Mouse (Mus musculus) forebrain, embryonic 15.5 days (tissue): ENCODE measurements around the gene Upp2. TPM values are rescaled to one million over a fixed set of nuclear protein-coding genes. Genes with fewer than 3 reads are reported as not detected.

Experiments
- ATAC-seq: fragments of 200-750 bp; cut with Nextera tagmentation; replicated peaks from 2 replicates; pipeline ENCODE4 v1.8.0; 2017; ENCODE audit warnings: mild to moderate bottlenecking, moderate TSS enrichment, moderate library complexity
- H3K27ac ChIP-seq: fragments of 300-500 bp; sonication (generic); replicated peaks from 2 replicates; pipeline ENCODE4 v1.5.1; 2015; ENCODE audit warnings: mild to moderate bottlenecking, inconsistent platforms
- H3K27me3 ChIP-seq: fragments of 300-500 bp; sonication (generic); 2 replicates; pipeline ENCODE4 v1.6.1; 2015; ENCODE audit warnings: inconsistent platforms
- H3K36me3 ChIP-seq: fragments of 300-500 bp; sonication (generic); 2 replicates; pipeline ENCODE4 v1.6.1; 2015; ENCODE audit warnings: mild to moderate bottlenecking, inconsistent platforms
- H3K4me1 ChIP-seq: fragments of 300-500 bp; sonication (generic); 2 replicates; pipeline ENCODE4 v1.6.1; 2015; ENCODE audit warnings: inconsistent platforms
- H3K4me2 ChIP-seq: fragments of 300-500 bp; sonication (generic); replicated peaks from 2 replicates; pipeline ENCODE4 v1.6.1; 2015; ENCODE audit warnings: mild to moderate bottlenecking, inconsistent platforms
- H3K4me3 ChIP-seq: fragments of 300-500 bp; sonication (generic); 2 replicates; pipeline ENCODE4 v1.5.1; 2015; ENCODE audit warnings: mild to moderate bottlenecking, inconsistent platforms
- H3K9ac ChIP-seq: fragments of 300-500 bp; sonication (generic); replicated peaks from 2 replicates; pipeline ENCODE4 v1.6.1; 2015; ENCODE audit warnings: mild to moderate bottlenecking, inconsistent platforms
- H3K9me3 ChIP-seq: fragments of 300-500 bp; sonication (generic); 2 replicates; pipeline ENCODE4 v1.6.1; 2016; ENCODE audit warnings: inconsistent platforms
- WGBS: fragments of 180-500 bp; shearing (Covaris S2); methylation state at CpG from one replicate; pipeline ENCODE4 v1.1.7; 2015; ENCODE audit warnings: mixed read lengths; 5-methylcytosine and 5-hydroxymethylcytosine counted together
- polyA plus RNA-seq: library from polyadenylated mRNA; unstranded; fragments of >200 nt; fragmentation: Nextera tagmentation; extraction: Ambion mirVana; gene quantifications from 2 replicates; pipeline ENCODE4 v1.2.1, GENCODE M21; 2015

The Upp2 gene
- polyA plus RNA-seq, result 14.4 and 16.1 TPM in 2 replicates

GRCm38 (mm10) chr2:58567066-58567810 is at the start of gene Upp2, which contains the start of gene Acvr1:
TSS of gene Upp2 (plus strand) at chr2:58567298.
TSS of gene Acvr1 (minus strand) at chr2:58567157.
- Histone ChIP-seq H3K36me3 (no peaks in the 10 kb centered on the region), H3K4me1 (peaks cover 47% of the 10 kb centered on the region), H3K27ac (peak within 1 kb of the TSS; percentile 97), H3K4me2 (peak within 1 kb of the TSS; percentile 56), H3K4me3 (peak within 1 kb of the TSS; percentile 81), H3K27me3 (no peaks in the 10 kb centered on the region), H3K9me3 (no peaks in the 10 kb centered on the region), H3K9ac (peak within 1 kb of the TSS; percentile 96)
- peak; percentile 95 for ATAC-seq
- under 1% methylated on average over 43 of the region's 80 CpGs for WGBS

GRCm38 (mm10) chr2:58518517-58518916 is 48.6 kb upstream of the Upp2 start:
- no peak overlapping the region for H3K27ac ChIP-seq
- H3K9me3 ChIP-seq, result no peaks in the 10 kb centered on the region
- no peak for ATAC-seq
- no peak overlapping the region for H3K4me2 ChIP-seq
- no peak overlapping the region for H3K4me3 ChIP-seq
- WGBS, result 89% methylated on average over 1 of the region's 1 CpGs
- no peak overlapping the region for H3K9ac ChIP-seq
- H3K4me1 ChIP-seq, result peaks cover 18% of the 10 kb centered on the region
- H3K36me3 ChIP-seq, result no peaks in the 10 kb centered on the region
- no peaks in the 10 kb centered on the region for H3K27me3 ChIP-seq

GRCm38 (mm10) chr2:58520727-58521126 is 46.4 kb upstream of the Upp2 start:
- no peak for ATAC-seq
- Histone ChIP-seq H3K36me3 (no peaks in the 10 kb centered on the region), H3K4me2 (no peak overlapping the region), H3K4me3 (no peak overlapping the region), H3K27me3 (no peaks in the 10 kb centered on the region), H3K4me1 (peaks cover 29% of the 10 kb centered on the region), H3K9ac (no peak overlapping the region), H3K9me3 (no peaks in the 10 kb centered on the region), H3K27ac (no peak overlapping the region)
- 83% methylated on average over 9 of the region's 9 CpGs for WGBS

GRCm38 (mm10) chr2:58521621-58522020 is 45.5 kb upstream of the Upp2 start:
- ATAC-seq, result no peak
- H3K36me3 ChIP-seq, result no peaks in the 10 kb centered on the region
- H3K4me2 ChIP-seq, result no peak overlapping the region
- no peaks in the 10 kb centered on the region for H3K9me3 ChIP-seq
- no peak overlapping the region for H3K9ac ChIP-seq
- H3K4me3 ChIP-seq, result no peak overlapping the region
- no peaks in the 10 kb centered on the region for H3K27me3 ChIP-seq
- peaks cover 23% of the 10 kb centered on the region for H3K4me1 ChIP-seq
- H3K27ac ChIP-seq, result no peak overlapping the region
- 83% methylated on average over 6 of the region's 6 CpGs for WGBS

GRCm38 (mm10) chr2:58523097-58523496 is 44.0 kb upstream of the Upp2 start:
- WGBS, result 83% methylated on average over 12 of the region's 12 CpGs
- no peaks in the 10 kb centered on the region for H3K9me3 ChIP-seq
- no peak overlapping the region for H3K9ac ChIP-seq
- no peak overlapping the region for H3K4me3 ChIP-seq
- no peaks in the 10 kb centered on the region for H3K27me3 ChIP-seq
- H3K4me1 ChIP-seq, result peaks cover 23% of the 10 kb centered on the region
- no peak overlapping the region for H3K4me2 ChIP-seq
- H3K27ac ChIP-seq, result no peak overlapping the region
- ATAC-seq, result no peak
- no peaks in the 10 kb centered on the region for H3K36me3 ChIP-seq

GRCm38 (mm10) chr2:58523894-58524293 is 43.2 kb upstream of the Upp2 start:
- no peaks in the 10 kb centered on the region for H3K36me3 ChIP-seq
- H3K27ac ChIP-seq, result no peak overlapping the region
- no peak overlapping the region for H3K4me2 ChIP-seq
- H3K9me3 ChIP-seq, result no peaks in the 10 kb centered on the region
- no peaks in the 10 kb centered on the region for H3K27me3 ChIP-seq
- WGBS, result 83% methylated on average over 5 of the region's 5 CpGs
- no peak overlapping the region for H3K4me3 ChIP-seq
- no peak overlapping the region for H3K9ac ChIP-seq
- ATAC-seq, result no peak
- H3K4me1 ChIP-seq, result peaks cover 23% of the 10 kb centered on the region

GRCm38 (mm10) chr2:58524356-58524755 is 42.7 kb upstream of the Upp2 start:
- Histone ChIP-seq H3K36me3 (no peaks in the 10 kb centered on the region), H3K9ac (no peak overlapping the region)
- 48% methylated on average over 6 of the region's 6 CpGs for WGBS

GRCm38 (mm10) chr2:58527786-58528185 is 39.3 kb upstream of the Upp2 start:
- H3K4me3 ChIP-seq, result no peak overlapping the region
- peaks cover 46% of the 10 kb centered on the region for H3K4me1 ChIP-seq
- H3K36me3 ChIP-seq, result no peaks in the 10 kb centered on the region
- H3K9me3 ChIP-seq, result no peaks in the 10 kb centered on the region
- H3K27me3 ChIP-seq, result no peaks in the 10 kb centered on the region
- 79% methylated on average over 3 of the region's 3 CpGs for WGBS
- H3K4me2 ChIP-seq, result no peak overlapping the region
- H3K9ac ChIP-seq, result no peak overlapping the region
- H3K27ac ChIP-seq, result no peak overlapping the region
- no peak for ATAC-seq

More at GRCm38 (mm10) chr2:58524356-58524755, 42.7 kb upstream of the Upp2 start:
- ATAC-seq, result 0 out of 2 replicates have a peak, but pooled peaks have one; percentile 33
- no peak overlapping the region for H3K4me2 ChIP-seq
- no peaks in the 10 kb centered on the region for H3K9me3 ChIP-seq
- no peak overlapping the region for H3K4me3 ChIP-seq
- H3K27ac ChIP-seq, result no peak overlapping the region
- H3K27me3 ChIP-seq, result no peaks in the 10 kb centered on the region
- peaks cover 25% of the 10 kb centered on the region for H3K4me1 ChIP-seq

- WGBS, result 61% methylated on average over 5 of the region's 5 CpGs
These were observed 37.7 kb upstream of the Upp2 start for GRCm38 (mm10) chr2:58529384-58529783.

GRCm38 (mm10) chr2:58529860-58530440 is 37.1 kb upstream of the Upp2 start:
- no peaks in the 10 kb centered on the region for H3K9me3 ChIP-seq
- no peak overlapping the region for H3K4me2 ChIP-seq
- H3K36me3 ChIP-seq, result no peaks in the 10 kb centered on the region
- ATAC-seq, result no peak
- H3K27ac ChIP-seq, result no peak overlapping the region; the same call in 1 of the 2 replicates
- peaks cover 59% of the 10 kb centered on the region for H3K4me1 ChIP-seq
- H3K4me3 ChIP-seq, result no peak overlapping the region
- 11% methylated on average over 7 of the region's 7 CpGs for WGBS
- H3K9ac ChIP-seq, result no peak overlapping the region
- no peaks in the 10 kb centered on the region for H3K27me3 ChIP-seq

More at GRCm38 (mm10) chr2:58529384-58529783, 37.7 kb upstream of the Upp2 start:
- Histone ChIP-seq H3K9me3 (no peaks in the 10 kb centered on the region), H3K36me3 (no peaks in the 10 kb centered on the region), H3K4me3 (no peak overlapping the region), H3K27ac (no peak overlapping the region; the same call in 1 of the 2 replicates), H3K4me2 (no peak overlapping the region), H3K9ac (no peak overlapping the region), H3K27me3 (no peaks in the 10 kb centered on the region), H3K4me1 (peaks cover 59% of the 10 kb centered on the region)
- ATAC-seq, result no peak

GRCm38 (mm10) chr2:58530521-58530920 is 36.6 kb upstream of the Upp2 start:
- Histone ChIP-seq H3K9ac (no peak overlapping the region), H3K27ac (0 out of 2 replicates have a peak overlapping the region, but pooled peaks have one; percentile 26), H3K4me1 (peaks cover 55% of the 10 kb centered on the region), H3K4me3 (no peak overlapping the region), H3K36me3 (no peaks in the 10 kb centered on the region), H3K27me3 (no peaks in the 10 kb centered on the region), H3K9me3 (no peaks in the 10 kb centered on the region), H3K4me2 (no peak overlapping the region)
- no peak for ATAC-seq
- WGBS, result 52% methylated on average over 4 of the region's 4 CpGs

GRCm38 (mm10) chr2:58532260-58532850 is 34.7 kb upstream of the Upp2 start:
- Histone ChIP-seq H3K4me3 (no peak overlapping the region), H3K27me3 (no peaks in the 10 kb centered on the region), H3K9me3 (no peaks in the 10 kb centered on the region), H3K27ac (peak overlapping the region; percentile 79), H3K4me2 (peak overlapping the region; percentile 28), H3K36me3 (0 out of 2 replicates have a peak, but pooled peaks cover 2% of the 10 kb centered on the region), H3K4me1 (peaks cover 55% of the 10 kb centered on the region), H3K9ac (no peak overlapping the region)
- 15% methylated on average over 10 of the region's 10 CpGs for WGBS
- ATAC-seq, result peak; percentile 90
